Mouse (Mus musculus) megakaryocyte, embryonic 14.5 days (primary cell): ENCODE measurements around the gene Sema5a.

Source experiments
- FLI1 ChIP-seq: IDR thresholded peaks from 2 replicates; pipeline ENCODE4 v1.6.1; 2012; ENCODE audit warnings: low read length, inconsistent platforms, mixed read lengths
- GATA1 ChIP-seq: IDR thresholded peaks from 3 replicates; pipeline ENCODE4 v1.6.1; 2012; ENCODE audit warnings: mixed read lengths, low read length, inconsistent platforms, borderline replicate concordance

GRCm38 (mm10) chr15:32310834-32311233 is 66.2 kb downstream of the Sema5a start:
- TF ChIP-seq FLI1: no peak
- no peak for TF ChIP-seq GATA1
